Mouse (Mus musculus): ENCODE data around the gene Gpr3.

GRCm38 (mm10) chr4:133184898-133185665 lies 27.3 kb downstream of the Gpr3 start:
- TF ChIP-seq CTCF (IDR thresholded peaks at IDR 0.05; ENCODE audit: borderline replicate concordance, control insufficient read depth, extremely low read depth, insufficient read depth, low read length, poor library complexity) = no peak
- no peak for TF ChIP-seq POLR2A (IDR thresholded peaks at IDR 0.05; ENCODE audit: control insufficient read depth, extremely low read depth, insufficient read depth, low read length, poor library complexity)
